Mouse (Mus musculus) midbrain, embryonic 16.5 days (tissue): ENCODE measurements at regions not wholly inside any gene's neighbourhood (a gene's known extent, or its start where the extent isn't known, plus 50 kb on each side); places are given as distances from the start of the nearest gene placed in this dataset.

Experiments used
- ATAC-seq: fragments of 200-750 bp; cut with Nextera tagmentation; 2 replicates; pipeline ENCODE4 v1.8.0; 2017; ENCODE audit warnings: moderate TSS enrichment
- H3K27ac ChIP-seq: fragments of 300-500 bp; sonication (generic); 2 replicates; pipeline ENCODE4 v1.5.1; 2014; ENCODE audit warnings: mild to moderate bottlenecking, low read length, mixed read lengths
- H3K27me3 ChIP-seq: fragments of 300-500 bp; sonication (generic); 2 replicates; pipeline ENCODE4 v1.6.1; 2014; ENCODE audit warnings: low read depth, low read length, mixed read lengths; ENCODE audit not compliant: control insufficient read depth, insufficient read depth
- H3K36me3 ChIP-seq: fragments of 300-500 bp; sonication (generic); 2 replicates; pipeline ENCODE4 v1.6.1; 2014; ENCODE audit warnings: mild to moderate bottlenecking, low read length, moderate library complexity, mixed read lengths; ENCODE audit not compliant: control insufficient read depth, insufficient read depth
- H3K4me1 ChIP-seq: fragments of 300-500 bp; sonication (generic); 2 replicates; pipeline ENCODE4 v1.6.1; 2014; ENCODE audit warnings: mild to moderate bottlenecking, low read length, mixed read lengths; ENCODE audit not compliant: control insufficient read depth, insufficient read depth
- H3K4me2 ChIP-seq: fragments of 300-500 bp; sonication (generic); 2 replicates; pipeline ENCODE4 v1.6.1; 2014; ENCODE audit warnings: mild to moderate bottlenecking, low read length, mixed read lengths
- H3K4me3 ChIP-seq: fragments of 300-500 bp; sonication (generic); 2 replicates; pipeline ENCODE4 v1.5.1; 2014; ENCODE audit warnings: low read depth, mild to moderate bottlenecking, low read length, moderate library complexity, mixed read lengths
- H3K9ac ChIP-seq: fragments of 300-500 bp; sonication (generic); 2 replicates; pipeline ENCODE4 v1.6.1; 2014; ENCODE audit warnings: low read depth, low read length, mixed read lengths
- H3K9me3 ChIP-seq: fragments of 300-500 bp; sonication (generic); replicated peaks from 2 replicates; pipeline ENCODE4 v1.6.1; 2014; ENCODE audit warnings: mild to moderate bottlenecking, low read length, mixed read lengths; ENCODE audit not compliant: control insufficient read depth, poor library complexity, severe bottlenecking
- WGBS: fragments of 180-500 bp; shearing (Covaris S2); extraction: QIAGEN DNeasy Blood & Tissue Kit; methylation state at CpG from one replicate; pipeline ENCODE4 v1.1.7; 2014; 5-methylcytosine and 5-hydroxymethylcytosine counted together

DNA sequence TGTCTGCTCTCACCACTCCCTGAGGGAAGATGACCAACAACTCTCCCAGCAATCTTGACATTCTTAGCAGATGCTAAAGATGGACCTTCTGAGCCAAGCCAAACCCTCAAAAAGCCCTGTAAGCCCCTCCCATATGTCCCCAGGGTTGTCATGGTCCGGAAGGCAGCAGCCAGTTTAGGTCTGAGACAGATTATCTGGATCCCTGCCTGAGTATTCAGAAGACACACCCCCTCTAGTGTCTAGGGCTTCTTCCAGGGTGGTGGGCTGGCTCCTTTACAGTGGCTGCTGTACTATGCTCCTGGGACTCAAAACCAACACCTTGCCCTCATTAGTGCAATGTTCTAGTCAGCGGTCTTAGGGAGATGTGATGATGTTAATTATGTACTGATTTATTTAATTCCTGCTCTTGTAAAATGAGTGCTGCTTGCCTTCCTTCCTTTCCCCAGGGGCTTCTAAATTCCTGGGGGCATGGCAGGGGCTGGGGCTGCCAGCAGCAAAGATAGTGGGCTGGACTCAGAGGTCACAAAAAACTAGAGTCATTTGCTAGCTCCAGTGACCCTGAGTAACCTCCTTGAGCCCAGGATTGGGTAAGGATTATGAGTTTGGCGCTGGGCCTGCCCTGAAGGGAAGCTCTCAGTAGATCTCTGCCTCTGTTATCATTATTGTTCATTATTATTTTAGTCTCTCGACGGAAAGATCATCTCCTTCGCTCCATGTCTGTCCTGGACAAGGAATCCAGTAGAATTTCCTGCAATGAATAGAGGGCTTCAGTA is 146.0 kb upstream of the 1600014C23Rik start:
- no peak overlapping the region for H3K27ac ChIP-seq
- H3K27me3 ChIP-seq, result no peaks in the 10 kb centered on the region
- no peaks in the 10 kb centered on the region for H3K36me3 ChIP-seq
- 55% methylated on average over 6 of the region's 6 CpGs for WGBS
- H3K4me1 ChIP-seq, result no peaks in the 10 kb centered on the region; the same call in 1 of the 2 replicates
- no peak overlapping the region for H3K4me2 ChIP-seq
- H3K4me3 ChIP-seq, result no peak overlapping the region
- H3K9ac ChIP-seq, result no peak overlapping the region
- no peaks in the 10 kb centered on the region for H3K9me3 ChIP-seq
- ATAC-seq, result no peak

DNA sequence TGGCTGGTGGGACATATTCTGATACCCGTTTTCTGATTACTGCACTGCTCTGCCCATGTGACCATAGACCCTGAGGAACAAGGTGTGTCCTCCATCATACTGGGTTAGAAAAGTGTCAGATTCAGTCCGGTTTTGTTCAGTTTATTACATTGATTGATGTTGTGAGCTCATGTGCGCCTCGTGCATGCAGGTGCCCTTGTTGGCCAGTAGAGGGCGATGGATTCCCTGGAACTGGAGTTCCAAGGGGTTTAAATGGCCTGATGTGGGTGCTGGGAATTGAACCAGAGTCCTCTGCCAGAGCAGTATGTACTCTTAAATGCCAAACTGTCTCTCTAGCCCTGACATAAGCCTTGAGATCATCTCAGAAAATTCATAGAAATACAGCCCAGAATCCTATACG is 144.8 kb upstream of the 1600014C23Rik start:
- peaks cover 11% of the 10 kb centered on the region for H3K4me1 ChIP-seq
- H3K4me2 ChIP-seq, result no peak overlapping the region
- H3K9me3 ChIP-seq, result no peaks in the 10 kb centered on the region
- no peak overlapping the region for H3K4me3 ChIP-seq
- ATAC-seq, result no peak
- no peaks in the 10 kb centered on the region for H3K27me3 ChIP-seq
- H3K36me3 ChIP-seq, result no peaks in the 10 kb centered on the region
- 87% methylated on average over 6 of the region's 6 CpGs for WGBS
- no peak overlapping the region for H3K27ac ChIP-seq
- no peak overlapping the region for H3K9ac ChIP-seq

DNA sequence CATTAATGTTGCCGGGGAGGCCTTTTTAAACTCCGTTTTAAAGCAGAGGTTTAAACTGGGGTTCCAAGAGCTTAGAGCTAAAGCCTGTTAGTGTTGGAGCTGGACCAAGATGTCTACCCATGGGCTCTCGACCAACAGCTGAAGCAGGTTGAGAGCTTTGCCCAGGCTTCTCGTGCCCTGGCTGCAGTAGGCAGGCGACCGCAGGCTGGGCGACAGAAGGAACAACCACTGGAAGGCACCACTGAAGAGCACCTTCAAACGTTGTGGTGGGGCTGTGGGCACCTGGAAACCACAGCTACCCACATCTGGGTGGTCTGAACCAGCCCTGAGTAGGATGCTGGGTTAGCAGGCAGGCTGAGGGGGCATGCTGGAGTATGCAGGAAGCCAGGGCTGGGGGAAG is 141.7 kb upstream of the 1600014C23Rik start:
- no peak for ATAC-seq
- no peaks in the 10 kb centered on the region for H3K36me3 ChIP-seq
- H3K4me2 ChIP-seq, result no peak overlapping the region
- no peaks in the 10 kb centered on the region for H3K9me3 ChIP-seq
- 88% methylated on average over 8 of the region's 8 CpGs for WGBS
- H3K4me1 ChIP-seq, result peaks cover 22% of the 10 kb centered on the region
- no peak overlapping the region for H3K9ac ChIP-seq
- H3K4me3 ChIP-seq, result no peak overlapping the region
- no peaks in the 10 kb centered on the region for H3K27me3 ChIP-seq
- no peak overlapping the region for H3K27ac ChIP-seq

DNA sequence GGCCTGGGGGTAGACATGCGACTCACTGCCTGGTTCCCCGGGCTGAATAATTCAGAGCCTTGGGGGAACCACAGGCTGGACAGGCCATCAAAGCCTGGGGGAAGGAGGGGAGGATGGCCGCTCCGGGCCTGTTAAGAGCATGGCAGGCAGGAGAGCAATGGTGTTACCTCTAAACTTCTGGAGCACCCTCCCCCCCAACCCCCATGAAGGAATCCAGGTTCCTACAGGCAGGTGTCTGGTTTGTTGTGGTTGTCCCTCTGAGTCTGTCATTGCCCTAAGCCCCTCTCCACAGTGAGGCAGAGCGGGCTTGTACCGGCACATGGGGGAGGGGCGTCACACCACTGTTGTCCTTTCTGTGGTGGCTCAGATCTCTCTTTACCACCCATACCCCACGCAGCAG is 140.4 kb upstream of the 1600014C23Rik start:
- H3K27me3 ChIP-seq, result no peaks in the 10 kb centered on the region
- 0 out of 2 replicates have a peak overlapping the region, but pooled peaks have one; percentile 3 for H3K4me3 ChIP-seq
- H3K36me3 ChIP-seq, result no peaks in the 10 kb centered on the region
- 9% methylated on average over 8 of the region's 8 CpGs for WGBS
- peak overlapping the region; percentile 76 for H3K27ac ChIP-seq
- peak; percentile 49 for ATAC-seq
- no peaks in the 10 kb centered on the region for H3K9me3 ChIP-seq
- H3K4me2 ChIP-seq, result peak overlapping the region; percentile 41
- H3K4me1 ChIP-seq, result peaks cover 22% of the 10 kb centered on the region
- H3K9ac ChIP-seq, result peak overlapping the region; percentile 58; the same call in 1 of the 2 replicates

DNA sequence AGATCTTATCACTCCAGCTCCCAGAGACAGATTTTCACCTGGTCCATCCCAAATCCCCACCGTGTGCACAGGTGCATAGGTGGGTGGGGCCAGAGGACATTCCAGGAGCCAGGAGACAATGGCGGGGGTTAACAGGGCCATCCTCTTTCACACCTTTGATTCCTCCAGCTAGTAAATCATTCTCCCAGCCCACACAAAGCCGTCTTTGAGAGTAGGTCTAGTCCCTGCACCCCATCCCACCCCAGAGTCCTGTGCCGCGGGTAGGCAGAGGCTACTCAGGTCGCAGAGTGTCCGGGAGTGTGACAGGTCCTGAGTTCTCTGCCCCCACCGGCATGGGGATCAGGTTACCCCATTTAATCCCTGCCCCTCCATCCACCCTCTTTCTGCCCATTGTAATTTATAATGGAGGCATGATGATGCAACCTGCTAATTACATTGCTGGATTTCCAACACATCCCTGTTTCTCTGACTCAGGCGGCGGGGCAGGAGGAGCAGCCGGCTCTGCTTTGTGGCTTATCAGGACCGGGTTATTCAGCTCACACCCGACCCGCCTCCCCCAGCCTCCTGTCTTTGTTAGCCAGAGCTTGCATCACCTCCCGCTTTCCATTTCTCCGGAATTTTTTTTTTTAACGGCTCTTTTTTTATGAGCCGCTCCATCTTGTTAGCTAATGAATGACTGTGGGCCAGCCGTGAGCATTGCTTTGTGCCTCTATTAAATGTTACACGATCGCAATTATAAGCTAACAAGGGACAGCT is 139.7 kb upstream of the 1600014C23Rik start:
- no peaks in the 10 kb centered on the region for H3K9me3 ChIP-seq
- 2% methylated on average over 21 of the region's 21 CpGs for WGBS
- no peaks in the 10 kb centered on the region for H3K36me3 ChIP-seq
- H3K4me2 ChIP-seq, result peak overlapping the region; percentile 41
- H3K27me3 ChIP-seq, result no peaks in the 10 kb centered on the region
- H3K27ac ChIP-seq, result peak overlapping the region; percentile 76
- peak overlapping the region; percentile 58 for H3K9ac ChIP-seq
- peak; percentile 66 for ATAC-seq
- peaks cover 22% of the 10 kb centered on the region for H3K4me1 ChIP-seq
- H3K4me3 ChIP-seq, result 0 out of 2 replicates have a peak overlapping the region, but pooled peaks have one; percentile 3

DNA sequence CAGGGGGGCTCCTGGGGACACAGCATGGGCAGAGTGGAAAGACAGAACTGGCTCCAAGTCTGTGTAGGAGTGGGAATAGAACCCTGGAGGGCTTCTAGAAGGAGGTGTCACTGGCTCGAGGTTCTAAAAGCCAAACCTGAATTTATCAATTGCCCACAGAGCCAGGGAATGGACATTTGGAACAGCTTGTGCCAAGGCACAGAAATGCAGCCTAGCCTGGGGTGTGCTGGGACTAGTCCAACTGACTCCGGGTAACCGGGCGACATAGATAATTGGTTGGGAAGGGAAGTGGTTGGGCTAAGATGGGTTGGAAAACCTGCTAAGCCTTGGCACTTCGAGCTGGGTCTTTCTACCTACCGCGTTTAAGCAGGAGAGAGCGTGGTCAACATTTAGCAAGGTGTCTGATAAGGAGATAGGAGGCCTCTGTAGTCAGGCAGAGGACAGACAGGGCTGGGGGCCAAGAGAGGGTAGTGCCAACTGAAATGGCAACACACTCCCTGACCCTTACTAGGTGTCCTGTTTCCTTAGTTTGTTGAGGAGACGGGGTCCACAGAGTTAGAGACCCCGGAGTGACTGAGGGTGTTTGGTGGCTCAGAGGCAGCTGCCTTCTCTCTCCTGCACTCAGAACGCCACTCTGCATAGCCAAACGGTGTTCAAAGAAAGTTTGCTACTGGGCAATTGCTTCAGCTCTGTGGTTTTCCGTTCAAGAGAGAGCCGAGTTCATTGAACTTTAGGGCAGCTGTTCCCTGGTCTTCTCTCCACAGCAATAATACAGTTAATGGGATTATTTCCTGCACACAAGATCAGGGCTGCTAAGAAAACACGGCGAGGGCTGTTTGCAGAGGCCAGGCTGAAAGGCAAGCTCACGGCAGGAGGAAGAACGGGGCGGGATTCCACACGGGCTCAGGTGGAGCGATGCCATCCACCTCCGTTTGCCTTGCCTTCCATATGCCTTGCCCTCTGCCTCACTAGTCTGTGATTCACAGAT is 138.3 kb upstream of the 1600014C23Rik start:
- peak; percentile 46; the same call in 1 of the 2 replicates for ATAC-seq
- no peak overlapping the region for H3K4me3 ChIP-seq
- H3K9me3 ChIP-seq, result no peaks in the 10 kb centered on the region
- H3K4me2 ChIP-seq, result peak overlapping the region; percentile 19; the same call in 1 of the 2 replicates
- 34% methylated on average over 22 of the region's 22 CpGs for WGBS
- no peaks in the 10 kb centered on the region for H3K27me3 ChIP-seq
- no peak overlapping the region for H3K9ac ChIP-seq
- peaks cover 24% of the 10 kb centered on the region for H3K4me1 ChIP-seq
- peak overlapping the region; percentile 45; the same call in 1 of the 2 replicates for H3K27ac ChIP-seq
- H3K36me3 ChIP-seq, result no peaks in the 10 kb centered on the region

DNA sequence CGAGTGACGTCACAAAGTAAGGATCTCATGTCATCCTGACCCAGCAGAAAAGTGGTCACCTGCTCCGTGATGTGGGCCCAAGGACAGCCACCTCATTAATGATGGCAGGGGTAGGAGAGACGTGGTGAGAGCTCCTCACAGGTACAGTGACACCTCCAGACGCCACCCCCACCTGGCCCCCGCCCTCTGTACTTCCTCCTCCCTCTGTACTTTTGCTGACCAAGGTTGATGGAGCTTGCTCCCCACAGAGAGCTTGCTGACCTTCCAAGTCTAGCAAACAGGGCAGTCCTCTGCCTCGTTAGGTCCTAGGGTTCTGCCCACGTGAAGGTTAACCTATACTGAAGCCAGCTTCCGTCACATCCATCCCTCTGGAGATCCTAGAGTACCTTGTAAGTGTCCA is 137.4 kb upstream of the 1600014C23Rik start:
- 84% methylated on average over 9 of the region's 9 CpGs for WGBS
- no peak overlapping the region for H3K27ac ChIP-seq
- no peaks in the 10 kb centered on the region for H3K27me3 ChIP-seq
- H3K4me2 ChIP-seq, result no peak overlapping the region
- ATAC-seq, result no peak
- peaks cover 25% of the 10 kb centered on the region for H3K4me1 ChIP-seq
- no peaks in the 10 kb centered on the region for H3K36me3 ChIP-seq
- no peak overlapping the region for H3K9ac ChIP-seq
- H3K9me3 ChIP-seq, result no peaks in the 10 kb centered on the region
- no peak overlapping the region for H3K4me3 ChIP-seq

DNA sequence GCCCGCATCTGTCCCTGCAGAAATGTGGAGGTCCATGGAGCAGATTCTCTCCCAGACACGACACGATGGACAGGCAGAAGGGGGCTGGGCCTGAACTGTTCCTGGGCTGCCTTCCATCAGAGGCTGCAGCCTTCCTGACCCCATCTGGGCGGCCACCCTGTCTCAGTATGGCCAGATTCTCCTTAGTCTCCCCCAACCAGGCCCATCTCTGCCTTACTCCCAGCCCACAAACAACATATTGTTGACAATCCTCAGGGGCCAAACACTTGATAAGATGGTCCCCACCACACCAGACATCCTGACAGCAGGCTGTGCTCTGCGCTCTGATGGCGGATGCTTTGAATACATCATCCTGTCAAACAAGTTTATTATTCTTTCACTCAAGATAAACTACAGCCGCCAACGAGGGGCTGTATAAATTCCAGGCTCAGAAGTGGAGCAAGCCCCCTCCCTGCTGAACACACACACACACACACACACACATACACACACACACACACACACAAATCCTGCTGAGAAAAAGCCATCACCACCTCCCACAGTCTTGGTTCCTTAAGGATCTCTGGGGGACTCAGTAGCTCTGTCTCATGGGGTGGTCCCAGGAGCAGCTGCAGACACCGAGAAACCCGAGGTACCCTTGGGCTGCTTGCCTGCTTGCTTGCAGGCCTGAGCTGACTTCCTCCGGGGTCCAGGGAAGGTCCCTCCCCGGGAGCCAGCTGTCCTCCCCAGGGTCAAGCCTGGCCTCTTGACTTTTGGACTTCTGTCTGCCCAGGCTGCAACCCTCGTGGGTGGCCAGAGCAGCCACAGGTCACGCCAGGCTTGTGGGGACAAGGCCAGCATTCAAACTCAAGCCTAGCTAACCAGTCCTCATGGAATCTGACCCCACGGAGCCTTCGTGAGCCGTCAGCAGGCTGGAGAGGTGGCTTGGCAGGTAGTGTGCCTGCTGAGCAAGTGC is 135.6 kb upstream of the 1600014C23Rik start:
- 69% methylated on average over 17 of the region's 17 CpGs for WGBS
- Histone ChIP-seq H3K9me3 (no peaks in the 10 kb centered on the region), H3K4me2 (no peak overlapping the region), H3K27me3 (no peaks in the 10 kb centered on the region), H3K36me3 (no peaks in the 10 kb centered on the region), H3K27ac (no peak overlapping the region), H3K4me3 (no peak overlapping the region), H3K9ac (no peak overlapping the region), H3K4me1 (peaks cover 23% of the 10 kb centered on the region)
- no peak for ATAC-seq
